Mouse (Mus musculus) cerebellum, postnatal 10 days (tissue): ENCODE measurements around the gene Zc4h2.

Experiments
- DNase-seq, 2 experiments: peaks; one replicate each; pipeline ENCODE4 v3.0.0; 2021; ENCODE audit warnings: mixed read lengths in 2 of 2

Gene Zc4h2

DNA sequence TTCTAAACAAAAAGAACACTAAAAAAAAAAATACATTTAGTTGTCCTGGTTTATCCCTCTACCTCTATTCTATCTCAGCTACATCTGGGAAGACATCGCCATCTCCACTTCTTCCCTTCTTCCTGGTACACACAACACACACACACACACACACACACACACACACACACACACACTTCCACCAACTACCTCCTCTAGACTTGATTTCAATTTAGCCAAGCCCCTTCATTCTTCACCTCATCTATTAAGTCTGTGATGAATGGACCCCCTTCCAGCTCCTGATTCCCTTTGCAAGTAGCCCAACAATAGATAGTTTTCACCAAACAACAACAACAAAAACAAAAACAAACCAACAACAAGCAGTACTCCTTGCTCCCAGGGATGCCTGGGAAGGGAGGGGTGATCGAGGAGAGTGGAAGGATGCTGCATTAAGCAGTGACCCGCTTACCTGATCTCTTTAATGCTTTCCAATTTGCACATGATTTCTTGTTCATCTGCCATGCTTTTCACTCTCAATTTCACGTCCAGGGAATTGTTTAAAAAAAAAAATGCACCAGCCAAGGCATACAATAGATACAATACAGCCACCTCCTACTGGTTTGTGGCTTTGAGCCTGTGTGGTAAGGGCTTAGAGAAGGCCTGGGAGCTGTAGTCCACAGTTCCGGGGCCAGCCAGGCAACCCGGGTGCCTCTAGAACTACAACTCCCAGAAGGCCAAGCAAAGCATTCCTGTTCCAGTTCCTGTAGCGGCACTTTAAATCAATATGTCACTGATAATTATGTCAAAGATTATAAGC is at the start of gene Zc4h2:
Gene Zc4h2 (minus strand): TSS at position 706 of the 796 bp plus-strand sequence.
- peak; percentile 83 to 86 for DNase-seq

DNA sequence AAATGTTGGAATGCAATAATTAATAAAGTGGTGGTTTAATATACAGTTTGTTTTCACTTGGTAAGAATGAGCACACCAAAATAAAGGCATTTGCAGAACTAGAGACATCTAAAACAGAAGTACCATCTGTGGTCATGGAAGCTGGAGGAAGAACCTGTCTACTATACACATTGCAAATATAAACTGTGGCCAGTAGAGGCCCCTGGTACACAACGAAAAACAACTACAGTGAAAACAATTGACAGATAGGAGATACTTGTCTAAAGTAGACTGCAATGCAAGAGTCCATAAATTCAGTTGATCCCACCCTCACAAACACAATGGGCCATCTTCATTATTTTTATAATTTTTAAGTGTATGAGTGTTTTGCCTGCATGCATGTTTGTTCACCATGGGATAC is 28.8 kb upstream of the Zc4h2 start:
- DNase-seq = peak; percentile 15 to 26

DNA sequence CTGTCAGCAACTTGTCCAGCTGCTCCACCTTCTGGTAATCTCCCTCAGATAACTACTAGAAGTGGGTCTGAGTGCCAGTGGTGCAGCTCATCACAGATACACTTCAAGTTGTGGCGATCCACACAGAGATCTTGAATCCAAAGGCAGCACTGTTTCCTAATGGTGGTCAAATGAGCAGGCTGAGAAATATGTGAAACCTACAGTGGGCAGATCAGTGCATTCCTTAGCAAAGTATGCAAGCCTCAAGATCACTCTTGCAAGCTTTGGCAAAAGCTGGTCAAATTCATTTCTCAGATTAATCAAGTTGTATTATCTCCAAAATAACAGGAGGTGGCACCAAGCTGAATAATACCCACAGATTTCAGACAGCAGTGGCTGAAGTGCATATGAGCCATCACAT is 23.9 kb upstream of the Zc4h2 start:
- DNase-seq = no peak

DNA sequence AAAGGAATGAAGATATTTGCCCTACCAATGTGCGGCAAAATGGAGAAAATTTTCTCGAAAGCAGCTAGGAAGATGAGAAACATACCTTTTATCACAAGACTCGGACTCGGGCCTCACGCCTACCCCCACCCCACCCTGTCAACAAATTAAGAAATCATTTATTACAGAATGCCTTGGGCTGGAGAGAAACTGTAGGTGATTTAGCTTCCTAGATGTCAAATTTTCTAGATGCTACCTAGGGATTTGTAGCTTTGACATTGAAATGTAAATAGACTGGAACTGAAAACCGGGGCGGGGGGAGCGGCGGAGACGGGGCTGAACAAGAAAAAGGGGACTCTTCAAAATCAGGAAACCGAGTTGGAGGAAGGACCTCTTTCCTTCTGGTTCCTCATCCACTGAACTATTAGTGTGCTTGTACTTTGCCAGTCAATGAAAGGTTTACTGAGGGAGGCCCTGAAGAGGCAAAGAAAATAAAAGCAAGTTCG is 333 bp upstream of the Zc4h2 start:
- peak; percentile 54 to 64 for DNase-seq

DNA sequence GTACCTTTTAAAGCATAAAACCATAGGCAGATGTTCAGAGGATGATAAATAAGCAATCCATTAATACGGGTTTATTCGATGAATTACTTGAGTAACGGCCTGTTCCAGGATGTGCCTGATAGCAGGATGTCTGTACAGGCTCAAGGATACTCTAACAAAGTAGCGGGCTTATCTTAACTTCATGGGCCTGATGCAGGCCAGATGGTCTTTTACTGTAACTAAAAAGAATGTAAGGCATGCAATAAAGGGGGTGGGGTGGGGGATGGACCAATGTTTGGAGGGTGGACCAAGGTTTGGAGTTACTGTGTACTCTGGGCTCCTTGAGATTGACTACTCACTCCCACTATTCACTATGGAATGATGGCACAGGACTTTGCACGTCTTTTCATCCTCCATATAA is 57.7 kb downstream of the Zc4h2 start:
- DNase-seq = no peak
